ENCODE assay signal across 15 mouse cellular contexts in the genomic region with DNA sequence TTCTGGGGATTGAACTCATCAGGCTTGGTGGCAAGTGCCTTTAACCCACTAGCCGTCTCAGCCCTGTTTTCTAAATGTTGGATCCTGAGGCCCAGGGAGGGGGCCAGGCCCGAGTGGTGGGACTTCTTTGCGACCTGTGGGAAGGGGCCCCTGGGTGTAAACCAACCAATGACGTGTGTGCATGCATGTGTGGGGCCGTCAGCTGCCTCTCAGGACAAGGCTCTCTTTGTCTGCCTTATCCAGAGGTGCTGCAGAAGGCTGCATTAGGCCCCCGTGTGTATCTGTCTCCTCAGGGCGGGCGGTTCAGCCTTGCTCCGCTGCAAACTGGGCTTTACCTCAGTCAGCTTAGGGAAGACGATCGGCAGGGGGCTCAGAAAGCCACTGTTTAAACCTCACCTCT. TPM values are rescaled to one million over a fixed set of nuclear protein-coding genes. Genes with fewer than 3 reads are reported as not detected.
DNase-seq lines count a peak whose midpoint lies in the region; ATAC-seq and TF ChIP-seq lines count a peak whose summit lies in the region.
"Had no signal": no experiment of that assay in that cellular context is flagged by ENCODE, and none has a peak within 500 bp of the region (broad histone marks: within the 10 kb centered on the region; RNA-seq: fewer than 3 reads in every experiment).

No protein-coding gene starts in this region.

- H3K9me3 ChIP-seq in forebrain, embryonic 11.5 days (ENCODE audit: control insufficient read depth, low read length), result no peaks in the 10 kb centered on the region
- no peaks in the 10 kb centered on the region for H3K9me3 ChIP-seq in forebrain, postnatal 0 days (ENCODE audit: low read length)
- H3K9me3 ChIP-seq in kidney, embryonic 16.5 days (ENCODE audit: low read length), result no peaks in the 10 kb centered on the region
- H3K9me3 ChIP-seq in embryonic facial prominence, embryonic 11.5 days (replicated peaks; ENCODE audit: control insufficient read depth, low read length), result no peaks in the 10 kb centered on the region
- no peaks in the 10 kb centered on the region for H3K9me3 ChIP-seq in limb, embryonic 14.5 days (ENCODE audit: control insufficient read depth, low read length)

- no peak overlapping the region for H3K27ac ChIP-seq in forebrain, embryonic 11.5 days (ENCODE audit: low read depth, low read length)
- no peak overlapping the region for H3K27ac ChIP-seq in forebrain, postnatal 0 days (ENCODE audit: low read depth, low read length)
- H3K27ac ChIP-seq in kidney, embryonic 16.5 days (ENCODE audit: low read length), result no peak overlapping the region
- H3K27ac ChIP-seq in embryonic facial prominence, embryonic 11.5 days (replicated peaks; ENCODE audit: low read depth, low read length), result peak overlapping the region; percentile 56; the same call in 1 of the 2 replicates
- H3K27ac ChIP-seq in limb, embryonic 14.5 days (replicated peaks; ENCODE audit: low read depth, low read length), result peak overlapping the region; percentile 56

- no peaks in the 10 kb centered on the region; the same call in 1 of the 2 replicates for H3K36me3 ChIP-seq in forebrain, embryonic 11.5 days (ENCODE audit: control insufficient read depth, insufficient read depth, low read length)
- peaks cover 8% of the 10 kb centered on the region; the same call in 1 of the 2 replicates for H3K36me3 ChIP-seq in forebrain, postnatal 0 days (ENCODE audit: insufficient read depth)
- H3K36me3 ChIP-seq in kidney, embryonic 16.5 days (ENCODE audit: insufficient read depth, low read length), result peaks cover 6% of the 10 kb centered on the region; the same call in 1 of the 2 replicates
- no peaks in the 10 kb centered on the region for H3K36me3 ChIP-seq in embryonic facial prominence, embryonic 11.5 days (replicated peaks; ENCODE audit: control insufficient read depth, insufficient read depth, low read depth, low read length)
- peaks cover 18% of the 10 kb centered on the region for H3K36me3 ChIP-seq in limb, embryonic 14.5 days (ENCODE audit: control insufficient read depth, insufficient read depth, low read length)

- TF ChIP-seq POLR2A in limb, embryonic 14.5 days (IDR thresholded peaks at IDR 0.05; ENCODE audit: borderline replicate concordance, extremely low read depth, insufficient read depth, insufficient read length), result no peak

- no peak for TF ChIP-seq CTCF in forebrain, postnatal 0 days (IDR thresholded peaks at IDR 0.05; ENCODE audit: low read depth)

- DNase-seq in forebrain, embryonic 11.5 days (ENCODE audit: low spot score), result no peak
- DNase-seq in forebrain, postnatal 0 days, result no peak
- DNase-seq in kidney, postnatal 10 days, result no peak
- DNase-seq in embryonic facial prominence, embryonic 11.5 days (ENCODE audit: low spot score), result peak; percentile 51
- DNase-seq in limb, embryonic 14.5 days (ENCODE audit: low spot score), result no peak
- no peak for DNase-seq in thymus, postnatal 4 days
- DNase-seq in cerebellum, adult 11 months, result no peak
- DNase-seq: adrenal gland, postnatal 36 days; cerebellum, adult 11-12 months; kidney, adult 8-10 months; left cerebral cortex, postnatal 4 days; spleen, adult 18-20 months; thymus, adult 18-20 months had no signal

- ATAC-seq in forebrain, embryonic 11.5 days (replicated peaks; ENCODE audit: low FRiP score), result peak; percentile 52
- no peak for ATAC-seq in forebrain, postnatal 0 days
- ATAC-seq in kidney, embryonic 16.5 days (ENCODE audit: low FRiP score, low TSS enrichment), result no peak; the same call in 1 of the 2 replicates
- ATAC-seq in embryonic facial prominence, embryonic 11.5 days (replicated peaks; ENCODE audit: insufficient number of reproducible peaks, low FRiP score, low TSS enrichment, low read depth), result peak; percentile 17; the same call in 1 of the 2 replicates
- ATAC-seq in limb, embryonic 14.5 days (ENCODE audit: low FRiP score, low read depth), result peak; percentile 28

- H3K27me3 ChIP-seq in forebrain, embryonic 11.5 days (ENCODE audit: control insufficient read depth, insufficient read depth, low read length), result no peaks in the 10 kb centered on the region
- no peaks in the 10 kb centered on the region for H3K27me3 ChIP-seq in forebrain, postnatal 0 days (ENCODE audit: insufficient read depth, low read length)
- H3K27me3 ChIP-seq in kidney, embryonic 16.5 days (ENCODE audit: insufficient read depth, low read length), result peaks cover 4% of the 10 kb centered on the region; the same call in 1 of the 2 replicates
- H3K27me3 ChIP-seq in embryonic facial prominence, embryonic 11.5 days (ENCODE audit: control insufficient read depth, insufficient read depth, low read length), result no peaks in the 10 kb centered on the region
- no peaks in the 10 kb centered on the region for H3K27me3 ChIP-seq in limb, embryonic 14.5 days (ENCODE audit: control insufficient read depth, insufficient read depth, low read length)

- 6% methylated on average over 11 of the region's 11 CpGs for WGBS in forebrain, embryonic 11.5 days
- WGBS in forebrain, postnatal 0 days, result 15% methylated on average over 11 of the region's 11 CpGs
- 29% methylated on average over 11 of the region's 11 CpGs for WGBS in kidney, embryonic 16.5 days
- WGBS in embryonic facial prominence, embryonic 11.5 days, result 8% methylated on average over 11 of the region's 11 CpGs
- 17% methylated on average over 11 of the region's 11 CpGs for WGBS in limb, embryonic 14.5 days

- no peak overlapping the region for H3K4me3 ChIP-seq in forebrain, embryonic 11.5 days (ENCODE audit: low read depth, low read length)
- no peak overlapping the region for H3K4me3 ChIP-seq in forebrain, postnatal 0 days (ENCODE audit: low read depth, low read length)
- no peak overlapping the region for H3K4me3 ChIP-seq in kidney, embryonic 16.5 days (ENCODE audit: low read length)
- no peak overlapping the region for H3K4me3 ChIP-seq in embryonic facial prominence, embryonic 11.5 days (ENCODE audit: low read depth, low read length)
- H3K4me3 ChIP-seq in limb, embryonic 14.5 days (replicated peaks; ENCODE audit: low read length), result no peak overlapping the region
- H3K4me3 ChIP-seq: myocyte had no signal

- peaks cover 7% of the 10 kb centered on the region for H3K4me1 ChIP-seq in forebrain, embryonic 11.5 days (replicated peaks; ENCODE audit: control insufficient read depth, insufficient read depth, low read length)
- H3K4me1 ChIP-seq in forebrain, postnatal 0 days (ENCODE audit: insufficient read depth), result no peaks in the 10 kb centered on the region
- 0 out of 2 replicates have a peak, but pooled peaks cover 2% of the 10 kb centered on the region for H3K4me1 ChIP-seq in kidney, embryonic 16.5 days (ENCODE audit: insufficient read depth, low read length)
- peaks cover 5% of the 10 kb centered on the region; the same call in 1 of the 2 replicates for H3K4me1 ChIP-seq in embryonic facial prominence, embryonic 11.5 days (ENCODE audit: control insufficient read depth, insufficient read depth, low read length)
- peaks cover 10% of the 10 kb centered on the region; the same call in 1 of the 2 replicates for H3K4me1 ChIP-seq in limb, embryonic 14.5 days (ENCODE audit: control insufficient read depth, insufficient read depth, low read length)

- H3K4me2 ChIP-seq in forebrain, embryonic 11.5 days (ENCODE audit: low read depth, low read length, severe bottlenecking), result no peak overlapping the region
- H3K4me2 ChIP-seq in forebrain, postnatal 0 days (ENCODE audit: low read depth), result no peak overlapping the region
- no peak overlapping the region for H3K4me2 ChIP-seq in kidney, embryonic 16.5 days (replicated peaks; ENCODE audit: low read depth, low read length)
- no peak overlapping the region; the same call in 1 of the 2 replicates for H3K4me2 ChIP-seq in embryonic facial prominence, embryonic 11.5 days (ENCODE audit: low read depth, low read length)
- no peak overlapping the region for H3K4me2 ChIP-seq in limb, embryonic 14.5 days (replicated peaks; ENCODE audit: low read depth, low read length, severe bottlenecking)

- H3K9ac ChIP-seq in forebrain, embryonic 11.5 days (ENCODE audit: low read length), result no peak overlapping the region; the same call in 1 of the 2 replicates
- H3K9ac ChIP-seq in forebrain, postnatal 0 days, result no peak overlapping the region
- H3K9ac ChIP-seq in kidney, embryonic 16.5 days (replicated peaks; ENCODE audit: low read length), result 0 out of 2 replicates have a peak overlapping the region, but pooled peaks have one; percentile 19
- 0 out of 2 replicates have a peak overlapping the region, but pooled peaks have one; percentile 25 for H3K9ac ChIP-seq in embryonic facial prominence, embryonic 11.5 days (replicated peaks; ENCODE audit: low read length)
- no peak overlapping the region for H3K9ac ChIP-seq in limb, embryonic 14.5 days (ENCODE audit: low read depth, low read length, severe bottlenecking)

RNA-seq across cellular contexts. Expression of gene Mdfi, which starts 28.9 kb away (rescaled TPM):
- 20.6 and 23.6 TPM in 2 replicates for polyA plus RNA-seq in forebrain, embryonic 11.5 days (2014; fragmentation: Nextera tagmentation; extraction: Ambion mirVana)
- 9.5 and 17.5 TPM in 2 replicates for total RNA-seq in forebrain, postnatal 0 days (2014; rRNA removed)
- 0.99 and 1.3 TPM in 2 replicates for polyA plus RNA-seq in forebrain, postnatal 0 days (2015; fragmentation: Nextera tagmentation; extraction: Ambion mirVana)
- 13.9 and 14.0 TPM in 2 replicates for polyA plus RNA-seq in kidney, embryonic 16.5 days (2015; fragmentation: Nextera tagmentation; extraction: Ambion mirVana)
- polyA plus RNA-seq in embryonic facial prominence, embryonic 11.5 days (2014; fragmentation: Nextera tagmentation; extraction: Ambion mirVana), result 75.2 and 95.7 TPM in 2 replicates
- 281 and 440 TPM in 2 replicates for polyA plus RNA-seq in limb, embryonic 14.5 days (2012; rRNA removed)
- 57.5 and 64.7 TPM in 2 replicates for polyA plus RNA-seq in limb, embryonic 14.5 days (2014; fragmentation: Nextera tagmentation; extraction: Ambion mirVana)

Comparison
In these comparisons a context has a peak if more than half of its experiments do, and no peak if none do; other contexts are left out.
1. ATAC-seq: peak in forebrain, embryonic 11.5 days (single experiment), embryonic facial prominence, embryonic 11.5 days (single experiment) and limb, embryonic 14.5 days (single experiment); none in forebrain, postnatal 0 days (single experiment) and kidney, embryonic 16.5 days (single experiment).
2. H3K27ac ChIP-seq: peak in embryonic facial prominence, embryonic 11.5 days (single experiment) and limb, embryonic 14.5 days (single experiment); none in forebrain, embryonic 11.5 days (single experiment), forebrain, postnatal 0 days (single experiment) and kidney, embryonic 16.5 days (single experiment).
3. H3K9ac ChIP-seq: peak in kidney, embryonic 16.5 days (single experiment) and embryonic facial prominence, embryonic 11.5 days (single experiment); none in forebrain, embryonic 11.5 days (single experiment), forebrain, postnatal 0 days (single experiment) and limb, embryonic 14.5 days (single experiment).